Mouse (Mus musculus) heart, embryonic 11.5 days (tissue): Measurements from ENCODE around the gene Ap1g2. TPM values are rescaled to one million over a fixed set of nuclear protein-coding genes. Genes with fewer than 3 reads are reported as not detected.
A peak's percentile ranks its signal among the peaks of the same experiment; 100 is the strongest.

ENCODE experiments used
- ATAC-seq: fragments of 200-750 bp; cut with Nextera tagmentation; replicated peaks from 2 replicates; pipeline ENCODE4 v1.8.0; 2017; ENCODE audit warnings: moderate library complexity; ENCODE audit not compliant: insufficient number of reproducible peaks, low FRiP score, low TSS enrichment
- H3K27ac ChIP-seq: fragments of 300-500 bp; sonication (generic); 2 replicates; pipeline ENCODE4 v1.5.1; 2014; ENCODE audit warnings: mild to moderate bottlenecking, low read depth, low read length
- H3K27me3 ChIP-seq: fragments of 300-500 bp; sonication (generic); 2 replicates; pipeline ENCODE4 v1.6.1; 2014; ENCODE audit warnings: mild to moderate bottlenecking, low read length, mixed read lengths; ENCODE audit not compliant: control insufficient read depth, insufficient read depth
- H3K36me3 ChIP-seq: fragments of 300-500 bp; sonication (generic); 2 replicates; pipeline ENCODE4 v1.6.1; 2014; ENCODE audit warnings: mild to moderate bottlenecking, low read length, moderate library complexity, mixed read lengths; ENCODE audit not compliant: control insufficient read depth, insufficient read depth
- H3K4me1 ChIP-seq: fragments of 300-500 bp; sonication (generic); 2 replicates; pipeline ENCODE4 v1.6.1; 2014; ENCODE audit warnings: low read length; ENCODE audit not compliant: control insufficient read depth, insufficient read depth
- H3K4me2 ChIP-seq: fragments of 300-500 bp; sonication (generic); 2 replicates; pipeline ENCODE4 v1.6.1; 2014; ENCODE audit warnings: mild to moderate bottlenecking, moderate library complexity
- H3K4me3 ChIP-seq: fragments of 300-500 bp; sonication (generic); 2 replicates; pipeline ENCODE4 v1.5.1; 2014; ENCODE audit warnings: low read depth, low read length
- H3K9ac ChIP-seq: fragments of 300-500 bp; sonication (generic); 2 replicates; pipeline ENCODE4 v1.6.1; 2014; ENCODE audit warnings: mild to moderate bottlenecking, low read depth, low read length, moderate library complexity
- H3K9me3 ChIP-seq: fragments of 300-500 bp; sonication (generic); replicated peaks from 2 replicates; pipeline ENCODE4 v1.6.1; 2016; ENCODE audit warnings: low read length; ENCODE audit not compliant: control insufficient read depth
- WGBS: fragments of 180-500 bp; shearing (Covaris S2); extraction: QIAGEN DNeasy Blood & Tissue Kit; methylation state at CpG from one replicate; pipeline ENCODE4 v1.1.7; 2014; ENCODE audit not compliant: insufficient replicate concordance; 5-methylcytosine and 5-hydroxymethylcytosine counted together
- polyA plus RNA-seq: library from polyadenylated mRNA; unstranded; fragments of >200 nt; fragmentation: Nextera tagmentation; extraction: Ambion mirVana; gene quantifications from 2 replicates; pipeline ENCODE4 v1.2.1, GENCODE M21; 2014

Gene Ap1g2
- 9.1 and 11.4 TPM in 2 replicates for polyA plus RNA-seq

DNA sequence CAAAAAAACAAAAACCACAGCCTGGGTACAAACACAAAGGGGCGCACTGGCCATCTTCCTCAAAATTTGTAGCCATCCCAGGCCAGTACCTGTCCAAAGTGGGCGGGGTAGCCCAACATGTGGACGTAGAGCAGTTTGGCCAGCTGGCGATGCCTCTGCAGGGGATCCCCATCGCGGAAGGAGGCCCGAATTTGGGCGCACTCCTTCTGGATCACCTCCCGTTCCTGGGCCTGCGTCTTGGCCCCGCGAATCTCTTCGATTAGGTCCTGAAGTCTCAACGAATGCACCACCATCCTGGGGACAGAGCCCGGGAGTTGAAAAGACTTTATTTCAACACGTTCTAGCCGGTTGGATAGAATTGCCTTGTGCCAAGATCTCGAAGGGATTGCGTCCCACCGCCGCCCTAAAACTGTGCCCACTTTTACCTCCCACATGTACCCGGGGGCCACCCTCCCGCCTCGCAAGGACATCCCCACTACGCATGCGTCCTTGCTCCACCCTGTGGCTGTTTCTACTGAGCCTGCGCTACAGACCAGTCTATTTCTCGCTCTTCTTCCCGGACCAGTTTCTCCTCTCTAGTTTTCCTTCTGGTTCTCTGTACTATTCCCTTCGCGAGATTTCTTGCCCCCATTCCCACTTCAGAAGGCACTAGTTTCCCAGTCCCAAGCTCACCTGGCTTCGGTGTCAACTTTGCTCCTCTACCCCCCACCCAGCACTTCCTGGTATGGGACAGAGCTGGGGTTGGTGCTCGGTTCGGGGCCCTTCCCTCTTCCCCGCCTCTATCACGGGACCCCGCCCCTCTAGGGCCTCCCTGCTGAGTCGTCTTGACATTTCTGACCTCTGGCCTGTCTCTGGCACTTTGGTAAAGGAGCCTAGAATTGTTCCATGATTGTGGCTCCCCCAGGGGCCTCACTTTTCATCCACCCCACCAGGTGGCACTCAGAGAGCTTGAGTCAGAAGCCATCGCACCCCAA lies at the start of gene Ap1g2:
Ap1g2 (minus strand) TSS at position 758 of the 974 bp plus-strand sequence.
- H3K4me1 ChIP-seq, result peaks cover 8% of the 10 kb centered on the region
- no peaks in the 10 kb centered on the region for H3K9me3 ChIP-seq
- H3K4me2 ChIP-seq, result peak within 1 kb of the TSS; percentile 98
- H3K4me3 ChIP-seq, result peak within 1 kb of the TSS; percentile 56
- H3K36me3 ChIP-seq, result no peaks in the 10 kb centered on the region
- peaks cover 30% of the 10 kb centered on the region for H3K27me3 ChIP-seq
- peak within 1 kb of the TSS; percentile 8; the same call in 1 of the 2 replicates for H3K27ac ChIP-seq
- WGBS, result under 1% methylated on average over 39 of the region's 39 CpGs
- ATAC-seq, result peak; percentile 80
- H3K9ac ChIP-seq, result peak within 1 kb of the TSS; percentile 72

- Histone ChIP-seq H3K27ac (no peak overlapping the region), H3K4me3 (no peak overlapping the region), H3K9ac (no peak overlapping the region), H3K4me1 (0 out of 2 replicates have a peak, but pooled peaks cover 3% of the 10 kb centered on the region), H3K27me3 (no peaks in the 10 kb centered on the region), H3K36me3 (no peaks in the 10 kb centered on the region), H3K4me2 (no peak overlapping the region), H3K9me3 (no peaks in the 10 kb centered on the region)
- 86% methylated on average over 16 of the region's 16 CpGs for WGBS
- no peak for ATAC-seq
These were observed 46.6 kb upstream of the Ap1g2 start for GRCm38 (mm10) chr14:55152951-55153481.

GRCm38 (mm10) chr14:55152174-55152573 lies 45.8 kb upstream of the Ap1g2 start:
- Histone ChIP-seq H3K36me3 (no peaks in the 10 kb centered on the region), H3K27me3 (no peaks in the 10 kb centered on the region), H3K4me2 (no peak overlapping the region), H3K9me3 (no peaks in the 10 kb centered on the region), H3K27ac (no peak overlapping the region), H3K9ac (no peak overlapping the region), H3K4me1 (0 out of 2 replicates have a peak, but pooled peaks cover 3% of the 10 kb centered on the region), H3K4me3 (no peak overlapping the region)
- no peak for ATAC-seq
- 76% methylated on average over 4 of the region's 4 CpGs for WGBS

- Histone ChIP-seq H3K4me2 (no peak overlapping the region), H3K27ac (no peak overlapping the region), H3K9me3 (no peaks in the 10 kb centered on the region), H3K27me3 (no peaks in the 10 kb centered on the region), H3K9ac (no peak overlapping the region), H3K4me3 (no peak overlapping the region), H3K36me3 (no peaks in the 10 kb centered on the region), H3K4me1 (0 out of 2 replicates have a peak, but pooled peaks cover 3% of the 10 kb centered on the region)
- no peak for ATAC-seq
- WGBS, result 54% methylated on average over 5 of the region's 5 CpGs
These were observed 44.6 kb upstream of the Ap1g2 start for GRCm38 (mm10) chr14:55150985-55151384.

DNA sequence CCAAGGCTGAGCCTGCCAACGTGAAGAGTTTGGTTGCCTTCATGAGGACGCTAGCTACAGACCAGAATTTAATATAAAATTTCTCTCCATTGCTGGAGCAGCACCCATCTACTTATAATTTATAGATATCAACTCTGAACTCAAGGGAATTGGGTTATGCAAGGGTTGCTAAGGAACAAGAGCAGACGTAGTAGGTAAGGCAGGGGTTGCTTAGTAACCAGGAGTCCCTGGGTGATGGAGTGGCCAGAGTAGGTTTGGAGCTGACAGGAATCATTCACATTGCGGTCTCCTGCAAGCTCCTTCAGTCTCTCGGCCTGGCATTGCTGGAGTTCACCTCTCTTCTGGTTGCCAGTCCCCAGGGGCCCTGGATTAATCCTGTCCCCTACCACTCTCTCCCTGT lies 42.6 kb upstream of the Ap1g2 start:
- Histone ChIP-seq H3K27me3 (no peaks in the 10 kb centered on the region), H3K27ac (no peak overlapping the region), H3K36me3 (no peaks in the 10 kb centered on the region), H3K4me1 (0 out of 2 replicates have a peak, but pooled peaks cover 3% of the 10 kb centered on the region), H3K4me3 (no peak overlapping the region), H3K4me2 (no peak overlapping the region), H3K9me3 (no peaks in the 10 kb centered on the region), H3K9ac (no peak overlapping the region)
- no peak for ATAC-seq
- WGBS, result 79% methylated on average over 5 of the region's 5 CpGs

- 0 out of 2 replicates have a peak, but pooled peaks cover 3% of the 10 kb centered on the region for H3K4me1 ChIP-seq
- H3K27ac ChIP-seq, result no peak overlapping the region
- H3K4me2 ChIP-seq, result no peak overlapping the region
- no peaks in the 10 kb centered on the region for H3K36me3 ChIP-seq
- no peaks in the 10 kb centered on the region for H3K9me3 ChIP-seq
- H3K4me3 ChIP-seq, result no peak overlapping the region
- 34% methylated on average over 5 of the region's 5 CpGs for WGBS
- H3K9ac ChIP-seq, result no peak overlapping the region
- no peaks in the 10 kb centered on the region for H3K27me3 ChIP-seq
- no peak for ATAC-seq
These were observed 42.0 kb upstream of the Ap1g2 start for GRCm38 (mm10) chr14:55148363-55148915.

DNA sequence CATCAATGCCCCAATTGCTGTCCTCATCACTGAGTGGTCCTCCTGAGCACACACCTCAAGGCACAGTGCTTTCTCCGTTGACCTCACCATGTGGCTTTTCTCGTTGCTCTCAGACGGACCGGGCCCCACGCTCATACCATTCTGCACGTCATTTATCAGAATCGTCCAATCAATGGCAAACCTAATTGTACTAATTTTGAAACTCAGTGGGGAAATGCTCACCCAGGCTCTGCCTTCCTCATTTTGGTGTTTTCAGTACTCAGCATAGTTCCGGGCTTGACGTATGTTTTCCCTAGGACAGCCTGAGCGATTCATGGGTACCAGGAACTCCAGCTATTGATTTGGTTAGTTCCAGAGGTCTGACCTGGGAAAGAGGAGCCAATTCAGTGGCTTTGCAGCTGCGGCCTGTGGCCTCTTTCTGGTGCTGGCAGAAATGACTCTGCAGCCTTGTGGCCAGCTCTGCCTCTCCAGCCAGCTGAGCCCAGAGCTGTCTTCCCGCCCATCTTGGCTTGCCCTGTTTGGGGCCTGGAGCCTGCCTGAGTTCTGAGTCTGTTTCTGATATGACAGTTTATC lies 40.5 kb upstream of the Ap1g2 start:
- Histone ChIP-seq H3K27me3 (no peaks in the 10 kb centered on the region), H3K4me3 (no peak overlapping the region), H3K9ac (no peak overlapping the region), H3K27ac (no peak overlapping the region), H3K4me2 (no peak overlapping the region), H3K4me1 (0 out of 2 replicates have a peak, but pooled peaks cover 3% of the 10 kb centered on the region), H3K9me3 (no peaks in the 10 kb centered on the region), H3K36me3 (no peaks in the 10 kb centered on the region)
- ATAC-seq, result no peak
- WGBS, result 79% methylated on average over 12 of the region's 12 CpGs

DNA sequence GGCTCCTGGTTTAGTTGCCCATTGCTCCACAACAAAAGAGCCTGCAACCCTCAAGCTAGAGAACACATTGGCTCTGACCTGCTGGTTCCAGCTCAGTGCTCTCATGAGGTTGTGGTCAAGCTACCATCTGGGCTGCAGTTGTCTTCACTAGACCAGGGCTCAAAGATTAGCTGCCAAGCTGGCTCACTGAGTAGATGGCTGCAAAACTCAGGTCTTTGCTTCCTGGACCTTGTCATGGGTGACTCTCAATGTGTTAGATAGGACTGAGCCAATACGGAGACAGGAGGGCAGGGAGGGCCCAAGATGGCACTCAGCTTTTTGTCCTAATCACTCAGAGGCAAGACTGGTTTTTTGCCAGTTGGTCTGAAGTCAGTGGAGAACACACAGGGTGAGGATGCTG lies 39.9 kb upstream of the Ap1g2 start:
- Histone ChIP-seq H3K4me2 (no peak overlapping the region), H3K27ac (no peak overlapping the region), H3K9me3 (no peaks in the 10 kb centered on the region), H3K4me3 (no peak overlapping the region), H3K4me1 (0 out of 2 replicates have a peak, but pooled peaks cover 3% of the 10 kb centered on the region), H3K27me3 (no peaks in the 10 kb centered on the region), H3K36me3 (no peaks in the 10 kb centered on the region), H3K9ac (no peak overlapping the region)
- WGBS, result 85% methylated on average over 1 of the region's 1 CpGs
- ATAC-seq, result no peak
